Mouse (Mus musculus) thymus, postnatal 25 days (tissue): ENCODE data around the gene Tmem63b.
A peak's percentile ranks its signal among the peaks of the same experiment; 100 is the strongest.
"Not testable (repeated sequence)": the region's sequence is repeated elsewhere in the genome, so short reads cannot be mapped to it uniquely, and the experiment has no call there.

ENCODE experiments used
- DNase-seq: peaks from one replicate; pipeline ENCODE4 v3.0.0; 2022

Tmem63b gene

GRCm38 (mm10) chr17:45667986-45668385 lies 18.7 kb downstream of the Tmem63b start:
- DNase-seq: no peak

DNA sequence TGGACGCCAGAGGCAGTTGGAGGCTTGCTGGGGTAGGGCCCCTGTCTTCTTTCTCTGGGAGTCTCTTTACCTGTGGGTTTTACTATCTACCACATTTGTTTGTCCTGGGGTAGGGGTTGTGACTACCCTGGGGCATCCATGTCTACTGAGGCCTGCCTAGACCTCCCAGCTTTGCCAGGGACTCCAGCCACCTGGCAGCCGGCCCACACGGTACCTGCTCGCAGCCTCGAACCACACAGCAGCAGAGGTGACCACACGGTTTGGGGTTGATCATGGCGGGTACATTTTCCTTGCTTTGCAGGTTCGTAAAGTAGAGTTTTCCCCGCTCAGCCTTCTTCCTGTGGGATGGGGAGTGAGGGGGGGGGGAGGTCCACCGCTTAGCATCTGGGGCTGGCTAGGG lies 19.2 kb downstream of the Tmem63b start:
- no peak for DNase-seq

DNA sequence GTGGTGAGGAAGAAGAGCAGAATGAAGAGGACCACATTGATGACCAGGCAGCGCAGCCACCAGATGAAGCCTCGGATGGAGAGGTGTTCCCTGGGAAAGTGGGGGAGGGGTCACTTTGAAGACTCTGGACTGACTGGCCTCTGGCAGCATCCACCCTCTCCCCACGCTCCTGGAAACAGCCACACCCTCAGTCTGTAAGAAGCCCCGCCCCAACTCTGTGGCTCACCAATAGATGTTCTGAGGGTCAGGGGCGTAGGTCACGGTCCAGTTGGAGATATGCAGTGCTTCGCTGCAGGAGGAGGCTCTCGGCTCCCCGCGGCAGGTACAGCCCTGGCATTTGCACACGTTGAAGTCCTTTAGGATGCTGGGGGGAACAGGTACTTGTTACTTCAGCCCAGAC lies 20.6 kb downstream of the Tmem63b start:
- DNase-seq: no peak

- DNase-seq: no peak
Observed at GRCm38 (mm10) chr17:45664608-45665007, 22.1 kb downstream of the Tmem63b start.

DNA sequence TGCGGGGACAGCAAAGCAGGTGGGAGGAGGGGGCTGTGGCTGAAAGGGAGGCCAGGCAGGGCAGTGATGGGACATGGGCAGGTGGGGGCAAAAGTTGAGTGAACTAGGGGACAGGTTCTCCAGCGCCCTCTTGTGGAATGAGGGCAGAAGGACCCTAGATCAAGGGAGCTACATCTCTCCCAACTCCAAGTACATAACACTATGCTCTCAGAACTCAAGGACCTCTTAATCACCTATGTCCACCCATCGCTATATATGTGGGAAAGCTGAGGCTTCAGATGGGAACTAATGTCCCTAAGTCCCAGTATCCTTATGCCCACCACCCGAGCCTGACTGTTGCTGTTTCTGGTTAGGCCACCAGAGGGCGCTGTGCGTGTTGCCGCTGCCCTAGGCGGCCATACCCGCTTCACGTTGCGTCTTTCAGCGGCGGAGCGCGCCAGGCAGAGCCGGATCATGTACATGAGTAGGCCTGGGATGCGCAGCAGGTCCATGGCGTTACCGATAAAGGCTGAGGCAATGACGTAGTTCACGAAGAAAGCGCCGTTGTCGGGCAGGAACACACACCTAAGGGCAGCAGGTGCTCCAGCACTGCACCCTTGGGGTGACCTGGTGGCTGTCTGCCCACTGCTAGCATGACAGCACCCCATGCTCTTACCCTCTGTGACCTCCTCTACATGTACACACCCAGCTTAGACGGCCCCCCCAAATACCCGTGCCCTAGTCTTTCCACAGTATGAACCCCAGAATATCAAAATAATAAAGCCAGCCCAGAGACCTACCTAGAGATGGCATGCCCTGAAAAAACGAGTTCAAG lies 23.4 kb downstream of the Tmem63b start:
- DNase-seq: peak; percentile 81

GRCm38 (mm10) chr17:45659225-45659624 lies 27.5 kb downstream of the Tmem63b start, which contains the start of gene Capn11:
TSS of gene Capn11 (minus strand) at chr17:45659325.
- DNase-seq: no peak

DNA sequence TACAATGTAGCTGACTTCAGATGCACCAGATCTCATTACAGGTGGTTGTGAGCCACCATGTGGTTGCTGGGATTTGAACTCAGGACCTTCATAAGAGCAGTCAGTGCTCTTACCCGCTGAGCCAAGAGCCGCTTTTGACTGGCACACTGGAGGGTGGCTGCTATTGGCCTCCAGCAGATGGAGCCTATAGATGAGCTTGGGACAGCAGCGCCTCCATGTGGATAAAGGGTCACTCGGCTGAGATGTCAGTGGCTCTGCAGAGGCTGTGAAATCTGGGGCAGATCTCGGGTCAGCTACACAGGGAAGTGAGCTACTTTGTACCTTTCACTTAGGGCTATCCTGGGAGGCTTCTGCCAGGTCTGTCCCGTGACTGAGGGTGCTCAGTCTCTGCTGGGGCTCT lies 30.9 kb downstream of the Tmem63b start:
- peak; percentile 42 for DNase-seq

DNA sequence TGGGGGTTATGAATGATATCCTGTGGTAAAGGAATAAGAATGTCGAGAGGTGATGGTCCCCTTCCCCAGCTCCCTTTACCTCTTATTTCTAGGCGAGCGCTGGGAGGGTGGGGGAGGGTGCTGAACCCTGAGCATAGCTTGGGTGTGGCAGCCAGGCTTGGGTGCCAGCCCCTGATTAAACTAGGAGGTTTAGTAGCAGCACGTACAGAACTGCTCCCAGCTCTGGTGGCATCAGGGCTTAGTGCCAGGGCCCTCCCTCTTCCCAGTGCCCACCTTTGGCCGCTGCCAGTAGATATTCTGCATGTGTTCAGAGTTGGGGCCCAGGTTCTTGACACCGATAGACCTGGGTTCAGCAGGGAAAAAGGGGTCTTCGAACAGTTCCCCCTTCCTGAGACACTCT lies 33.5 kb downstream of the Tmem63b start:
- no peak for DNase-seq

- DNase-seq: no peak
Observed at GRCm38 (mm10) chr17:45644185-45644584, 42.5 kb downstream of the Tmem63b start.

GRCm38 (mm10) chr17:45642701-45643100 lies 44.0 kb downstream of the Tmem63b start:
- DNase-seq: peak; percentile 82

DNA sequence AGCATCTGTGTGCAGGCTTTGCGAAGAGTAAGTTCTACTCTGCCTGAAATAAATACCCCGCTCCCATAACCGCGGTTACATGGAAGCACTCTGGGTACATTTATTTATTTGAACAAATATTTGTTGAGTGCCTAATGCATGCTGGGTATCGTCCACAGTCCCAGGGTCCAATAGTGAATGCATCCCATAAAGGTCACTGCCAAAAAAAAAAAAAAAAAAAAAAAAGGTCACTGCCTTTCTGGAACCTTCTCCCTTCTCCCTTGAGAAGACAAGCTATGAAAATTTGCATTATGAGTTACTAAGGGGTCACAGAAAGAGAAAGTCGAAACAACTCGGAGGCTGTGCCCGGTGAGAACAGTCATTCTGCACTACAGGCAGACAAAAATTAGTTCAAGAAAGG lies 44.7 kb downstream of the Tmem63b start:
- DNase-seq: no peak

DNA sequence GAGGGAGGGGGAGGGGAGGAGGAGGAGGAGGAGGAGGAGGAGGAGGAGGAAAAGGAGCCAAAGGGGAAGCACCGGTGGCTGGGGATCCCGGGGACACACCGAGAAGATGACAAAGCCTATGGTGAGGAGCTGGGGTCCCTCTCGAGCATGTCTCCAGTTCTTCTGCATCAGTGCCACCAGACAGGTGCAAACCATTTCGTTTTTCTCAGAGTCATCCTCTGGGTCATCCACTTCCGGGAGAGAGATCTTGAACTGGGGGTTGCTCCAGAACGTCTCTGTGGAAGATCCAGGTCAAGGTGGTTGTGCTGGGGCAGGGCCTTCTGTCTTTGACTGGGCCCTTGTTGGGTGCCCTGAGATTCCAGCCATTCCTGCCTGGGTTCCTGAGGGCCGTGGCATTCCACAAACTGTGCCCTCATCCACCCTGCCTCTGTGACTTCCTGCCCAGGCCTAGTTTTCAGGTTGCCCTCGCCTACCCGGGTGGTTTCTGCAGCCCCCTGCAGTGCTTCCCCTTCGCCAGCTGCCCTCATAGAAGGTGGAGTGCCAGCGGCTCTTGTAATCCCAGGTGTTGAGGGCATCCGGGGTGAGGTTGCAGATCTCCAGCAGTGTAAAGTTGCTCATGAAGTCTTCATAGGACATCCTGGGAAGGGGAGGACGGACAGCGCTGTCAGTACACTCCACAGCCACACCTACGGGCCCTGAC lies 48.0 kb downstream of the Tmem63b start:
- DNase-seq: peak; percentile 83

DNA sequence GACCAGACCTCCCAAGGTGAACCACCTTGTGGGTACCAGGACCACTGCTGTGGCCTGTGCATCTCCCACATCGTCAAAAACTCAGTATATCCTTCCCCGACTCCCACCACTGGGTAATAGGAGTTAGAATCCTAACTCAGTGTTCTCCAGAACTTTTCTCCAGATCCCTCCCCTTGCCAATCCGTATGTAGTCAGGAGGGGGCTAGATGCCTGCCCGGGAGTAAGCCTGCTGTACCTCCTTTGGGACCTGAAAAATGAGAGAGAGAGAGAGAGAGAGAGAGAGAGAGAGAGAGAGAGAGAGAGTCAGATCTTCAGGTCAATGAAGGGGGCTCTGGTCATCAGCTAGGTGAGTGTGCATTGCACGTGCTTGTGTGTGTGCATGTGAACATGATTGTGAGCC lies 52.7 kb downstream of the Tmem63b start:
- no peak for DNase-seq

DNA sequence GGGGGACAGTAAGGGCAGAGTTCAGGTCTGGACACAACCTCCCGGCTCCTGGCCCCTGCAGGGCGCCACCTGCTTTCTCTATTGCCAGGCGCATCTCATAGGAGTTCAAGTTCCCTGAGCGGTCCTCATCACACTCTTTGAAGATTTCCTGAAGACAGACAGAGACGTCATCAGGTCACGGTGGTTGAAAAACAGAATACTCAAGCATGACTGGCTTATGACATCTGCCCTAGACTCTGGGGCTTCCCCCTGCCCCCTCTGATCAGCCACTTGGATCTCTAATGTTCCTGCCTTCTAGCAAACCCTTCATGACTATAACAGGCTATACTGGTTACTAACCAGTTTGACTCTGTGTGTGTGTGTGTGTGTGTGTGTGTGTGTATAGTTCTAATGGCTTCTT lies 54.8 kb downstream of the Tmem63b start:
- no peak for DNase-seq

GRCm38 (mm10) chr17:45630992-45631391 lies 55.7 kb downstream of the Tmem63b start:
- DNase-seq: no peak

GRCm38 (mm10) chr17:45629861-45630694 lies 56.6 kb downstream of the Tmem63b start:
- peak; percentile 78 for DNase-seq

DNA sequence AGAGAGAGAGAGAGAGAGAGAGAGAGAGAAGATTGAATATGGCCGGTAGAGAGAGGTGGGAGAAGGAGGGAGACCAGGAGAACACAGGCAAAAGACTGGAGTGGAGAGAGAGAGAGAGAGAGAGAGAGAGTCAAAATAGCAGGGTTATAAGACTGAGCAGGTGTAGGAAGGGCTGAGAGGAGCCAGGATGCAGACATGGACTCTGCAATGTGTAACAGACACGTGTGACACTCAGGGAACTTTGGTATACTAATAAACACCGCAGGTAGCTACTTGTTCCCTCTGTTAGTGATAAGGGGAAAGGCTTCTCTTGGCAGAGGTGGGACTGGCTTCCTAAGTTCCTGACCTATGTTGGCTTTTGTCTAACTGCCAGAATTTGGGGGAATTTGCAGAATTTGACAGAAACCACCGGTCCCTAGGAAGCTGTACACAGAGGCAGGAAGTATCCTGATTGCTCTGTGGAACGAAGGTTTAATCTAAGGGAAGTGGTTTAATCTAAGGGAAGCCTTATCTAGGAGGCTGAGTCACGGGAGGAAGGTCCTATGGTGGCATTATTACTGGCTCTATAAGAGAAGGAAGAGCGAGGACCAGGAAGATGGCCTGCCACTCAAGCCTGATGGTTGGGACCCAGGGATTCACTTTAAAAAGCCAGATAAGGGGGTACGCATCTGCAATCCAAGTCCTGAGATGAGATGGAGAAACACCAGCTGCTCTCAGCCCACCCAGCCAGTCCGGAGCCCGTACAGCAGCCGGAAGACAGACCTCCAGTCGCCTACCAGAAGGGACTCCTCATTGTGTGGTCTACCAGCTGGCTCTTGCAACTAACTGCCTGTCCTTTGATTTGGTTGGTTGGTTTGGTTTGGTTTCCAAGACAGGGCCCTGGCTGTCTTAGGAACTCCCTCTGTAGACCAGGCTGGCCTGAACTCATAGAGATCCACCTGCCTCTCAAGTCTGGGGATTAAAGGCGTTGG lies 57.5 kb downstream of the Tmem63b start:
- no peak for DNase-seq

DNA sequence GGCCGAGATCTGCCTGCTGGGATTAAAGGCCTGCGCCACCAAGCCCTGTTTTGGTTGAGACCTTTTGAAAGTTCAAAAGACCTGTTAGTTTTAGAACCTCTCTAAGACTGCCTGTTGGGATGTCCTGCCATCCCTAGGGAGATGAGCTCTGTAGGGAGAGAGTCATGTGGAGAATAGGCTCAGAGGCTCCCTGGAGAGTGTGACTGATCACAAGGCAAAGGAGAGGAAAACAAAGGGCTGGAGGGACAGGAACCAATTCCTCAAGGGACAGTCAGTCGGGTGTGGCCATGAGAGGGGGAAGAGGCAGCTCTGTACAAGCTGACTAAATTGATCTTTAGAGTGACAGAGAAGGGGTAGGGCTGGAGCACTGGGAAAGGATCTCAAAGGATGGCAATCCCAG lies 58.5 kb downstream of the Tmem63b start:
- DNase-seq: no peak

- DNase-seq: peak; percentile 80
Observed at GRCm38 (mm10) chr17:45626577-45627134, 60.0 kb downstream of the Tmem63b start.

GRCm38 (mm10) chr17:45623425-45623824 lies 63.3 kb downstream of the Tmem63b start:
- DNase-seq: not testable (repeated sequence)

- peak; percentile 59 for DNase-seq
Observed at GRCm38 (mm10) chr17:45619386-45620256, 67.1 kb downstream of the Tmem63b start.
